Mouse (Mus musculus): ENCODE data around the gene Alg10b. TPM values are rescaled to one million over a fixed set of nuclear protein-coding genes. Genes with fewer than 3 reads are reported as not detected.
A peak's percentile ranks its signal among the peaks of the same experiment; 100 is the strongest.

The Alg10b gene
- polyA plus RNA-seq, 1 experiment = 17.6 TPM

- DNase-seq = peak; percentile 42
- peaks cover 25% of the 10 kb centered on the region for H3K36me3 ChIP-seq (ENCODE audit: control insufficient read depth, insufficient read depth, low read length)
- no peak overlapping the region for H3K27ac ChIP-seq (ENCODE audit: control insufficient read depth, insufficient read depth, low read length)
- WGBS = 68% methylated on average over 4 of the region's 4 CpGs
- H3K4me1 ChIP-seq (replicated peaks; ENCODE audit: control insufficient read depth, insufficient read depth, low read length) = peaks cover 3% of the 10 kb centered on the region; the same call in 1 of the 2 replicates
- no peak overlapping the region for H3K4me3 ChIP-seq (ENCODE audit: control insufficient read depth, insufficient read depth, low read length)
- TF ChIP-seq CTCF (IDR thresholded peaks at IDR 0.05; ENCODE audit: borderline replicate concordance, control insufficient read depth, extremely low read depth, insufficient read depth, low read length, poor library complexity) = no peak
- no peak for TF ChIP-seq POLR2A (IDR thresholded peaks at IDR 0.05; ENCODE audit: control insufficient read depth, extremely low read depth, insufficient read depth, low read length, poor library complexity)
- no peaks in the 10 kb centered on the region for H3K27me3 ChIP-seq (ENCODE audit: control insufficient read depth, insufficient read depth, low read length)
Observed at GRCm38 (mm10) chr15:90225058-90225575, 1.0 kb downstream of the Alg10b start.

DNA sequence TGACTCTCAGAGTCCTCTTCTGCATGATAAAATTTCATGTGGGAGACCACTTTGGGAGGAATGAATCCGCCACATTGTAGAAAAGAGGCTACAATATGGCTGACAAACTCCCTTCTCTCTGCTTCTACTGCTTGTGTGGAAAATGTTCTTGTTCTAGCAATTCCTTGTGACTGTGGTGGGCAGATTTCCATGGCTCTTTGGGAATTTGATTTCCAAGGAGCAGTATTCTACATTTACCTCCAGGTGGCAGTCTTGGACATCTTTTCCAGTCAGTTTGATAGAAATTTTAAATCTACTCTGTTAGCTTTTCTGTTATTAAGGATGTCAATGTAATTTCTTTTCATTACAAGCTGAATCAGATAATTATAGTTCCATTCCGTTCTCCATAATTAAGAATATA, 13.5 kb downstream of the Alg10b start:
- TF ChIP-seq POLR2A (IDR thresholded peaks at IDR 0.05; ENCODE audit: control insufficient read depth, extremely low read depth, insufficient read depth, low read length, poor library complexity) (no peak), CTCF (IDR thresholded peaks at IDR 0.05; ENCODE audit: borderline replicate concordance, control insufficient read depth, extremely low read depth, insufficient read depth, low read length, poor library complexity) (no peak)
- WGBS = 83% methylated on average over 2 of the region's 2 CpGs
- no peaks in the 10 kb centered on the region for H3K27me3 ChIP-seq (ENCODE audit: control insufficient read depth, insufficient read depth, low read length)
- DNase-seq = no peak
- H3K36me3 ChIP-seq (ENCODE audit: control insufficient read depth, insufficient read depth, low read length) = peaks cover 8% of the 10 kb centered on the region
- no peak overlapping the region for H3K27ac ChIP-seq (ENCODE audit: control insufficient read depth, insufficient read depth, low read length)
- no peaks in the 10 kb centered on the region for H3K4me1 ChIP-seq (replicated peaks; ENCODE audit: control insufficient read depth, insufficient read depth, low read length)
- H3K4me3 ChIP-seq (ENCODE audit: control insufficient read depth, insufficient read depth, low read length) = no peak overlapping the region

GRCm38 (mm10) chr15:90244081-90244480, 20.0 kb downstream of the Alg10b start:
- no peaks in the 10 kb centered on the region for H3K36me3 ChIP-seq (ENCODE audit: control insufficient read depth, insufficient read depth, low read length)
- H3K4me3 ChIP-seq (ENCODE audit: control insufficient read depth, insufficient read depth, low read length) = no peak overlapping the region
- DNase-seq = no peak
- H3K27me3 ChIP-seq (ENCODE audit: control insufficient read depth, insufficient read depth, low read length) = no peaks in the 10 kb centered on the region
- no peak overlapping the region for H3K27ac ChIP-seq (ENCODE audit: control insufficient read depth, insufficient read depth, low read length)
- H3K4me1 ChIP-seq (replicated peaks; ENCODE audit: control insufficient read depth, insufficient read depth, low read length) = no peaks in the 10 kb centered on the region
- 92% methylated on average over 5 of the region's 5 CpGs for WGBS
- no peak for TF ChIP-seq CTCF (IDR thresholded peaks at IDR 0.05; ENCODE audit: borderline replicate concordance, control insufficient read depth, extremely low read depth, insufficient read depth, low read length, poor library complexity)
- TF ChIP-seq POLR2A (IDR thresholded peaks at IDR 0.05; ENCODE audit: control insufficient read depth, extremely low read depth, insufficient read depth, low read length, poor library complexity) = no peak

GRCm38 (mm10) chr15:90249694-90250093, 25.6 kb downstream of the Alg10b start:
- Histone ChIP-seq H3K27ac (ENCODE audit: control insufficient read depth, insufficient read depth, low read length) (no peak overlapping the region), H3K4me1 (replicated peaks; ENCODE audit: control insufficient read depth, insufficient read depth, low read length) (no peaks in the 10 kb centered on the region), H3K27me3 (ENCODE audit: control insufficient read depth, insufficient read depth, low read length) (no peaks in the 10 kb centered on the region), H3K4me3 (ENCODE audit: control insufficient read depth, insufficient read depth, low read length) (no peak overlapping the region), H3K36me3 (ENCODE audit: control insufficient read depth, insufficient read depth, low read length) (no peaks in the 10 kb centered on the region)
- WGBS = 61% methylated on average over 3 of the region's 3 CpGs
- DNase-seq = no peak
- no peak for TF ChIP-seq POLR2A (IDR thresholded peaks at IDR 0.05; ENCODE audit: control insufficient read depth, extremely low read depth, insufficient read depth, low read length, poor library complexity)
- TF ChIP-seq CTCF (IDR thresholded peaks at IDR 0.05; ENCODE audit: borderline replicate concordance, control insufficient read depth, extremely low read depth, insufficient read depth, low read length, poor library complexity) = no peak

- H3K27ac ChIP-seq (ENCODE audit: control insufficient read depth, insufficient read depth, low read length) = no peak overlapping the region
- 95% methylated on average over 7 of the region's 7 CpGs for WGBS
- TF ChIP-seq POLR2A (IDR thresholded peaks at IDR 0.05; ENCODE audit: control insufficient read depth, extremely low read depth, insufficient read depth, low read length, poor library complexity) (no peak), CTCF (IDR thresholded peaks at IDR 0.05; ENCODE audit: borderline replicate concordance, control insufficient read depth, extremely low read depth, insufficient read depth, low read length, poor library complexity) (no peak)
- no peaks in the 10 kb centered on the region for H3K36me3 ChIP-seq (ENCODE audit: control insufficient read depth, insufficient read depth, low read length)
- no peak for DNase-seq
- no peak overlapping the region for H3K4me3 ChIP-seq (ENCODE audit: control insufficient read depth, insufficient read depth, low read length)
- no peaks in the 10 kb centered on the region for H3K4me1 ChIP-seq (replicated peaks; ENCODE audit: control insufficient read depth, insufficient read depth, low read length)
- H3K27me3 ChIP-seq (ENCODE audit: control insufficient read depth, insufficient read depth, low read length) = no peaks in the 10 kb centered on the region
Observed at GRCm38 (mm10) chr15:90282876-90283275, 58.8 kb downstream of the Alg10b start.

Data from thymus, adult 2 months (tissue).